Comparison of ENCODE assay signal across 17 mouse cellular contexts in the genomic region with DNA sequence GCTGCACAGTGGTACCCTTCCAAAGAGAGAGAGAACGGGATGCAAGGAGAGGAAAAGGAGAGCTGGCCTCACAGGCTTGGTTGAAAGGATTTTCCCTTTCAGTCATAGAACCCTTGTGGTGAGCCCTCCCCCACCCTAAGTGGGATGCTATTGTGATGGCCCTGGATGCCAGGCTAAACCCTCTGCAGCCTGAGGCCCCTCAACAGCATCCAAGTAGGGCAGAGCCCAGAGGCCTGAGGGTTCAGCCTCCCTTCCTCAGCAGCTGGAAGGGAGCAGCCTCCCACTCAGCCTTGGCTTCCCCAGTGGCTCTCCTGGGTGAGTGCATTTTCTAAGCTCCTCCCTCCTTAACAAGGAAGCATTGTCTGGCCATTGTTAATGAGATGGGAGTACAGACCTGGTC.
DNase-seq lines count a peak whose midpoint lies in the region; ATAC-seq and TF ChIP-seq lines count a peak whose summit lies in the region.
"Had no signal": no experiment of that assay in that cellular context is flagged by ENCODE, and none has a peak within 500 bp of the region (broad histone marks: within the 10 kb centered on the region; RNA-seq: fewer than 3 reads in every experiment).

No protein-coding gene starts in this region.

- H3K36me3 ChIP-seq in forebrain, embryonic 11.5 days (ENCODE audit: control insufficient read depth, insufficient read depth, low read length), result peaks cover 13% of the 10 kb centered on the region; the same call in 1 of the 2 replicates
- peaks cover 18% of the 10 kb centered on the region for H3K36me3 ChIP-seq in forebrain, postnatal 0 days (ENCODE audit: insufficient read depth)
- peaks cover 93% of the 10 kb centered on the region for H3K36me3 ChIP-seq in midbrain, embryonic 10.5 days
- H3K36me3 ChIP-seq in midbrain, embryonic 11.5 days (ENCODE audit: control insufficient read depth, insufficient read depth, low read length), result peaks cover 28% of the 10 kb centered on the region
- peaks cover 31% of the 10 kb centered on the region for H3K36me3 ChIP-seq in forebrain, embryonic 15.5 days
- H3K36me3 ChIP-seq in midbrain, embryonic 15.5 days (replicated peaks), result peaks cover 8% of the 10 kb centered on the region; the same call in 1 of the 2 replicates

- H3K27me3 ChIP-seq in forebrain, embryonic 11.5 days (ENCODE audit: control insufficient read depth, insufficient read depth, low read length), result no peaks in the 10 kb centered on the region
- no peaks in the 10 kb centered on the region for H3K27me3 ChIP-seq in forebrain, postnatal 0 days (ENCODE audit: insufficient read depth, low read length)
- H3K27me3 ChIP-seq in midbrain, embryonic 10.5 days (ENCODE audit: low read depth, poor library complexity, severe bottlenecking), result no peaks in the 10 kb centered on the region
- H3K27me3 ChIP-seq in midbrain, embryonic 11.5 days (ENCODE audit: control insufficient read depth, insufficient read depth, low read length), result no peaks in the 10 kb centered on the region
- H3K27me3 ChIP-seq in forebrain, embryonic 15.5 days, result no peaks in the 10 kb centered on the region
- no peaks in the 10 kb centered on the region for H3K27me3 ChIP-seq in midbrain, embryonic 15.5 days (replicated peaks)
- H3K27me3 ChIP-seq: limb, embryonic 15.5 days had no signal

- no peak for ATAC-seq in forebrain, embryonic 11.5 days (replicated peaks; ENCODE audit: low FRiP score)
- ATAC-seq in forebrain, postnatal 0 days, result no peak
- no peak for ATAC-seq in midbrain, embryonic 11.5 days (ENCODE audit: low FRiP score)
- no peak for ATAC-seq in forebrain, embryonic 15.5 days (replicated peaks)
- no peak for ATAC-seq in midbrain, embryonic 15.5 days (replicated peaks)

- no peaks in the 10 kb centered on the region for H3K9me3 ChIP-seq in forebrain, embryonic 11.5 days (ENCODE audit: control insufficient read depth, low read length)
- no peaks in the 10 kb centered on the region for H3K9me3 ChIP-seq in forebrain, postnatal 0 days (ENCODE audit: low read length)
- no peaks in the 10 kb centered on the region for H3K9me3 ChIP-seq in midbrain, embryonic 10.5 days (replicated peaks)
- H3K9me3 ChIP-seq in midbrain, embryonic 11.5 days (ENCODE audit: control insufficient read depth, low read length), result no peaks in the 10 kb centered on the region
- no peaks in the 10 kb centered on the region for H3K9me3 ChIP-seq in forebrain, embryonic 15.5 days
- no peaks in the 10 kb centered on the region for H3K9me3 ChIP-seq in midbrain, embryonic 15.5 days
- H3K9me3 ChIP-seq: limb, embryonic 15.5 days had no signal

- 0 out of 2 replicates have a peak overlapping the region, but pooled peaks have one; percentile 2 for H3K27ac ChIP-seq in forebrain, embryonic 11.5 days (ENCODE audit: low read depth, low read length)
- no peak overlapping the region for H3K27ac ChIP-seq in forebrain, postnatal 0 days (ENCODE audit: low read depth, low read length)
- peak overlapping the region; percentile 73 for H3K27ac ChIP-seq in midbrain, embryonic 10.5 days (replicated peaks)
- H3K27ac ChIP-seq in midbrain, embryonic 11.5 days (ENCODE audit: low read depth, low read length), result no peak overlapping the region
- H3K27ac ChIP-seq in forebrain, embryonic 15.5 days (replicated peaks), result peak overlapping the region; percentile 27; the same call in 1 of the 2 replicates
- peak overlapping the region; percentile 55 for H3K27ac ChIP-seq in midbrain, embryonic 15.5 days
- H3K27ac ChIP-seq: stomach, postnatal 0 days had no signal

- H3K4me3 ChIP-seq in forebrain, embryonic 11.5 days (ENCODE audit: low read depth, low read length), result no peak overlapping the region
- no peak overlapping the region for H3K4me3 ChIP-seq in forebrain, postnatal 0 days (ENCODE audit: low read depth, low read length)
- no peak overlapping the region for H3K4me3 ChIP-seq in midbrain, embryonic 10.5 days
- H3K4me3 ChIP-seq in midbrain, embryonic 11.5 days (ENCODE audit: low read depth, low read length), result no peak overlapping the region
- no peak overlapping the region for H3K4me3 ChIP-seq in forebrain, embryonic 15.5 days
- H3K4me3 ChIP-seq in midbrain, embryonic 15.5 days, result no peak overlapping the region
- H3K4me3 ChIP-seq: erythroblast, embryonic 14.5 days; limb, embryonic 15.5 days had no signal

- peak; percentile 49 for DNase-seq in forebrain, embryonic 11.5 days (ENCODE audit: low spot score)
- no peak for DNase-seq in forebrain, postnatal 0 days
- DNase-seq in midbrain, embryonic 10.5 days (ENCODE audit: low spot score), result no peak
- DNase-seq in midbrain, embryonic 11.5 days (ENCODE audit: low spot score, missing footprints), result no peak
- DNase-seq in lung, postnatal 36 days, result no peak
- no peak for DNase-seq in testis, postnatal 14 days (ENCODE audit: low spot score)
- DNase-seq: adrenal gland, adult 2 months; cerebellum, adult 18-20 months; kidney, adult 8-10 months; kidney, postnatal 36 days; lung, postnatal 10 days; right cerebral cortex, postnatal 25 days had no signal

- H3K9ac ChIP-seq in forebrain, embryonic 11.5 days (ENCODE audit: low read length), result peak overlapping the region; percentile 14; the same call in 1 of the 2 replicates
- H3K9ac ChIP-seq in forebrain, postnatal 0 days, result no peak overlapping the region
- no peak overlapping the region for H3K9ac ChIP-seq in midbrain, embryonic 11.5 days (ENCODE audit: low read length)
- H3K9ac ChIP-seq in forebrain, embryonic 15.5 days (replicated peaks), result no peak overlapping the region
- H3K9ac ChIP-seq in midbrain, embryonic 15.5 days, result no peak overlapping the region
- H3K9ac ChIP-seq: limb, embryonic 15.5 days had no signal

- no peak overlapping the region for H3K4me2 ChIP-seq in forebrain, embryonic 11.5 days (ENCODE audit: low read depth, low read length, severe bottlenecking)
- H3K4me2 ChIP-seq in forebrain, postnatal 0 days (ENCODE audit: low read depth), result no peak overlapping the region
- no peak overlapping the region for H3K4me2 ChIP-seq in midbrain, embryonic 11.5 days
- H3K4me2 ChIP-seq in forebrain, embryonic 15.5 days (replicated peaks), result no peak overlapping the region
- H3K4me2 ChIP-seq in midbrain, embryonic 15.5 days, result no peak overlapping the region
- H3K4me2 ChIP-seq: limb, embryonic 15.5 days had no signal

- no peak for TF ChIP-seq CTCF in forebrain, postnatal 0 days (IDR thresholded peaks at IDR 0.05; ENCODE audit: low read depth)

- peaks cover 21% of the 10 kb centered on the region for H3K4me1 ChIP-seq in forebrain, embryonic 11.5 days (replicated peaks; ENCODE audit: control insufficient read depth, insufficient read depth, low read length)
- H3K4me1 ChIP-seq in forebrain, postnatal 0 days (ENCODE audit: insufficient read depth), result peaks cover 5% of the 10 kb centered on the region
- peaks cover 78% of the 10 kb centered on the region for H3K4me1 ChIP-seq in midbrain, embryonic 10.5 days
- H3K4me1 ChIP-seq in midbrain, embryonic 11.5 days (ENCODE audit: control insufficient read depth, insufficient read depth, low read length), result peaks cover 52% of the 10 kb centered on the region
- peaks cover 31% of the 10 kb centered on the region for H3K4me1 ChIP-seq in forebrain, embryonic 15.5 days
- H3K4me1 ChIP-seq in midbrain, embryonic 15.5 days, result peaks cover 64% of the 10 kb centered on the region

- WGBS in forebrain, embryonic 11.5 days, result 0% methylated on average over 1 of the region's 1 CpGs
- 25% methylated on average over 1 of the region's 1 CpGs for WGBS in forebrain, postnatal 0 days
- 33% methylated on average over 1 of the region's 1 CpGs for WGBS in midbrain, embryonic 10.5 days
- 17% methylated on average over 1 of the region's 1 CpGs for WGBS in midbrain, embryonic 11.5 days
- WGBS in forebrain, embryonic 15.5 days, result 0% methylated on average over 1 of the region's 1 CpGs
- 13% methylated on average over 1 of the region's 1 CpGs for WGBS in midbrain, embryonic 15.5 days

Comparison
In these comparisons a context has a peak if more than half of its experiments do, and no peak if none do; other contexts are left out.
1. H3K27ac ChIP-seq: peak in forebrain, embryonic 11.5 days (single experiment), midbrain, embryonic 10.5 days (single experiment), forebrain, embryonic 15.5 days (single experiment) and midbrain, embryonic 15.5 days (single experiment); none in forebrain, postnatal 0 days (single experiment) and midbrain, embryonic 11.5 days (single experiment).